Mouse (Mus musculus) natural killer cell, adult 2 months (primary cell): ENCODE data around the gene Gm6482.
"Not testable (repeated sequence)": the region's sequence is repeated elsewhere in the genome, so short reads cannot be mapped to it uniquely, and the experiment has no call there.

ENCODE experiments used
- DNase-seq, 2 experiments: peaks; one replicate each; pipeline ENCODE4 v3.0.0; 2022; ENCODE audit warnings: low spot score in 2 of 2

The Gm6482 gene

DNA sequence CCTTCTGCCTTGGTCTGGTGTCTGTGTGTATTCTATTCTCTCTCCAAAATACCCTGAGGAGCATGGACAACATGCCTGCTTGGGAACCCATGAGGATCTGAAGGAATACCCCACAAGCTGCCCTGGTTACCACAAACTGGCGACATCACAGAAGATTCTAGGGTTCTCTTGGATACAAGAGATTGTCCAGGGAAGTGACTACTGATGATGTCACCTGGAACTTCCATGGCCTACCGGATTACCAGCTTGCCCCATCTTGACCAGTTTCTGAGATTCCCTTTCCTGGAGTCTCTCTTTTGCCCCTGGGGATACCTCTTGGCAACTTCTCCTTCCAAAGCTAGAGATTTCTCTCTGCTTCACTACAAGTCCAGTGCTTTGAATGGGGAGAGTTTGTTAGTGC is at the start of gene Gm6482:
TSS of gene Gm6482 (minus strand) at position 101 of the 400 bp plus-strand sequence.
- not testable (repeated sequence) for DNase-seq

- not testable (repeated sequence) for DNase-seq
Measured at GRCm38 (mm10) chr14:41453418-41453817, 45.3 kb upstream of the Gm6482 start, which contains the start of gene Gm7954. Gene Gm7954 (minus strand): TSS chr14:41453518.

DNA sequence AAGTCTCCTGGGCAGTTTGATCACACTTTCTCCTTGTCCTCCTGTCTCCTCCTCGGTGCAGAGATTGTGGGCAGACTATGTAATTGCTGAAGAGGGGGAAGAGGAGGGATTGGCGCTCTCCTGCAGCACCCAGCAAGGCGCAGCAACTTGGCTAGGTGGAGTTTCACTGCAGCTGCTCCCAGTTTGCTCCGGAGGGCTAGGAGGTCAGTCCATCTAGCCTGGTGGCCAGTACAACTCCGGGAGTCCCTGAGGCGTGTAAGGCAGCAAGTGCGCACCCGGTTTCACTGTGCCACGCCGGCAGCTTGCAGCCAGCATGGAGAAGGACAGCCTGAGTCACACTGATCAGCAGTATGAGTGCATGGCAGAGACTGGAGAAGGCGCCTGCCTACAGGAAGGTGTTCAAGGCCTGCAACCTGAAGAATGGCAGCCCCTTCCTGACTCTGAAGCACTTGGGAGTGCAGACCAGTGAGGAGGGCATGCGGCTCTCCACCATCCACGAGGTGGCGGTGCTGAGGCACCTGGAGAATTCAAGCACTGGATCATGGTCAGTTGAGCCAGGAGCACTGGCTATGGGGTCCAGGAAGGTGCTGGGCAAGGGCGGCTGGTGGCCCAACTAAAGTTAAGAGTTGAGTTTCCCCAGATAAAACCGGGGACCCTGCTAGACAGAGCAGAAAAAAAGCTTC is 17.5 kb upstream of the Gm6482 start:
- DNase-seq, result not testable (repeated sequence)

- DNase-seq, result not testable (repeated sequence)
Measured at GRCm38 (mm10) chr14:41424694-41425093, 16.6 kb upstream of the Gm6482 start.

DNA sequence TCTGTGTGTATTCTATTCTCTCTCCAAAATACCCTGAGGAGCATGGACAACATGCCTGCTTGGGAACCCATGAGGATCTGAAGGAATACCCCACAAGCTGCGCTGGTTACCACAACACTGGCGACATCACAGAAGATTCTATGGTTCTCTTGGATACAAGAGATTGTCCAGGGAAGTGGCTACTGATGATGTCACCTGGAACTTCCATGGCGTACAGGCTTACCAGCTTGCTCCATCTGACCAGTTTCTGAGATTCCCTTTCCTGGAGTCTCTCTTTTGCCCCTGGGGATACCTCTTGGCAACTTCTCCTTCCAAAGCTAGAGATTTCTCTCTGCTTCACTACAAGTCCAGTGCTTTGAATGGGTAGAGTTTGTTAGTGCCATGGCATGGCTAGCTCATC is 21.8 kb downstream of the Gm6482 start, which contains the start of gene Gm7945:
TSS of gene Gm7945 (minus strand) at position 101 of the 400 bp plus-strand sequence.
- not testable (repeated sequence) for DNase-seq
